Mouse (Mus musculus) CH12.LX (cell line): ENCODE measurements around the gene Rrp7a. TPM values are rescaled to one million over a fixed set of nuclear protein-coding genes. Genes with fewer than 3 reads are reported as not detected.

Experiments
- DNase-seq: peaks from one replicate; pipeline ENCODE4 v3.0.0-alpha.2; 2013; ENCODE audit errors: extremely low read depth
- H3K27ac ChIP-seq: 2 replicates; pipeline ENCODE4 v1.5.1; 2012; ENCODE audit warnings: low read depth, mild to moderate bottlenecking, control low read depth, moderate library complexity; ENCODE audit not compliant: insufficient read depth
- H3K27me3 ChIP-seq: replicated peaks from 2 replicates; pipeline ENCODE3; 2012; ENCODE audit warnings: inconsistent platforms
- H3K36me3 ChIP-seq, 2 experiments: replicated peaks in 1 of 2; 2 replicates each; pipeline versions ENCODE3 to v1.6.1; 2012; ENCODE audit warnings: inconsistent platforms in 1 of 2, low read length in 1 of 2, mild to moderate bottlenecking in 1 of 2, mixed read lengths in 1 of 2, moderate library complexity in 1 of 2; ENCODE audit not compliant: control insufficient read depth in 1 of 2, insufficient read depth in 1 of 2
- H3K4me1 ChIP-seq, 2 experiments: 2 replicates each; pipeline ENCODE4 v1.6.1; 2012; ENCODE audit warnings: inconsistent platforms in 1 of 2, moderate library complexity in 1 of 2; ENCODE audit not compliant: insufficient read depth in 2 of 2, control insufficient read depth in 1 of 2
- H3K4me2 ChIP-seq: 2 replicates; pipeline ENCODE4 v1.6.1; 2012; ENCODE audit warnings: low read depth, mild to moderate bottlenecking, control low read depth; ENCODE audit not compliant: poor library complexity, insufficient read depth, severe bottlenecking
- H3K4me3 ChIP-seq, 3 experiments: fragments of 150-350 bp in 1 of 3; sonication (generic) in 1 of 3; replicated peaks in 1 of 3; 2 replicates each; pipeline versions ENCODE3 to v1.5.1; 2011 to 2012; ENCODE audit warnings: low read depth in 2 of 3, low read length in 2 of 3, mild to moderate bottlenecking in 2 of 3, moderate library complexity in 2 of 3, control low read depth in 1 of 3, improper control_type of control experiment in 1 of 3, inconsistent platforms in 1 of 3, mixed read lengths in 1 of 3; ENCODE audit not compliant: poor library complexity in 1 of 3
- H3K79me2 ChIP-seq: replicated peaks from 2 replicates; pipeline ENCODE4 v1.6.1; 2012; ENCODE audit warnings: mild to moderate bottlenecking, moderate library complexity; ENCODE audit not compliant: control insufficient read depth, poor library complexity, insufficient read depth, severe bottlenecking; ENCODE audit errors: extremely low read depth
- H3K9ac ChIP-seq: 2 replicates; pipeline ENCODE4 v1.6.1; 2012; ENCODE audit warnings: low read depth, mild to moderate bottlenecking, control low read depth, moderate library complexity; ENCODE audit not compliant: insufficient read depth
- H3K9me3 ChIP-seq: replicated peaks from 2 replicates; pipeline ENCODE3; 2012; ENCODE audit warnings: low read length, inconsistent platforms, mixed read lengths
- CTCF ChIP-seq, 2 experiments: IDR thresholded peaks in 1 of 2; conservative IDR thresholded peaks in 1 of 2; 2 replicates each; pipeline ENCODE4 v1.5.1; 2011 to 2012; ENCODE audit warnings: low read depth in 2 of 2, low read length in 2 of 2, improper control_type of control experiment in 1 of 2, inconsistent platforms in 1 of 2, mild to moderate bottlenecking in 1 of 2, moderate library complexity in 1 of 2
- ELF1 ChIP-seq: IDR thresholded peaks from 2 replicates; pipeline ENCODE4 v1.6.1; 2014; ENCODE audit warnings: low read depth, mild to moderate bottlenecking, inconsistent platforms, low read length, improper control_type of control experiment
- JUND ChIP-seq: conservative IDR thresholded peaks from 2 replicates; pipeline ENCODE4 v1.6.1; 2011; ENCODE audit warnings: low read depth, low read length, improper control_type of control experiment
- MAX ChIP-seq: IDR thresholded peaks from 2 replicates; pipeline ENCODE4 v1.6.1; 2011; ENCODE audit warnings: low read length, improper control_type of control experiment
- MAZ ChIP-seq: IDR thresholded peaks from 2 replicates; pipeline ENCODE4 v1.6.1; 2012; ENCODE audit warnings: low read depth, mild to moderate bottlenecking, inconsistent platforms, low read length, improper control_type of control experiment, moderate library complexity
- NELFE ChIP-seq: IDR thresholded peaks from 2 replicates; pipeline ENCODE4 v1.6.1; 2011; ENCODE audit warnings: low read depth, low read length, improper control_type of control experiment
- NRF1 ChIP-seq: IDR thresholded peaks from 2 replicates; pipeline ENCODE4 v1.6.1; 2014; ENCODE audit warnings: low read depth, mild to moderate bottlenecking, inconsistent platforms, low read length, improper control_type of control experiment, moderate library complexity
- RAD21 ChIP-seq: IDR thresholded peaks from 2 replicates; pipeline ENCODE4 v1.6.1; 2011; ENCODE audit warnings: low read depth, mild to moderate bottlenecking, low read length, improper control_type of control experiment, moderate library complexity
- SIN3A ChIP-seq: IDR thresholded peaks from 2 replicates; pipeline ENCODE4 v1.6.1; 2012; ENCODE audit warnings: low read length, improper control_type of control experiment, inconsistent platforms
- SMC3 ChIP-seq: IDR thresholded peaks from 2 replicates; pipeline ENCODE4 v1.6.1; 2011; ENCODE audit warnings: low read depth, low read length, improper control_type of control experiment
- TBP ChIP-seq: conservative IDR thresholded peaks from 2 replicates; pipeline ENCODE4 v1.6.1; 2011; ENCODE audit warnings: low read depth, low read length, improper control_type of control experiment
- TCF12 ChIP-seq: IDR thresholded peaks from 2 replicates; pipeline ENCODE4 v1.6.1; 2014; ENCODE audit warnings: low read depth, mild to moderate bottlenecking, inconsistent platforms, low read length, improper control_type of control experiment
- USF1 ChIP-seq: IDR thresholded peaks from 2 replicates; pipeline ENCODE4 v1.6.1; 2014; ENCODE audit warnings: low read depth, mild to moderate bottlenecking, inconsistent platforms, low read length, improper control_type of control experiment
- ZKSCAN1 ChIP-seq: IDR thresholded peaks from 2 replicates; pipeline ENCODE4 v1.6.1; 2012; ENCODE audit warnings: low read depth, inconsistent platforms, low read length, improper control_type of control experiment, borderline replicate concordance
- ZMIZ1 ChIP-seq: IDR thresholded peaks from 2 replicates; pipeline ENCODE4 v1.6.1; 2012; ENCODE audit warnings: low read depth, mild to moderate bottlenecking, inconsistent platforms, low read length, improper control_type of control experiment
- dilution Hi-C: fragments of 300-500 bp; cut with MboI; formaldehyde crosslinking; loops from 2 replicates; pipeline ENCODE4 v1.14.3; 2020; ENCODE audit warnings: low sequenced_read_pairs; ENCODE audit not compliant: extremely low pct_unique_long_range_greater_than_20kb, extremely low pct_ligation_motif_present
- in situ Hi-C: fragments of 300-500 bp; cut with MboI; formaldehyde crosslinking; loops from 3 replicates; pipeline ENCODE4 v1.14.3; 2019; ENCODE audit warnings: low sequenced_read_pairs, low pct_ligation_motif_present, low pct_unique_long_range_greater_than_20kb, mixed read lengths
- polyA plus RNA-seq: library from polyadenylated mRNA; unstranded; fragments of >175 nt; gene quantifications from 2 replicates; pipeline ENCODE4 v1.2.1, GENCODE M21; 2012; ENCODE audit warnings: low read depth; ENCODE audit not compliant: insufficient read length
- total RNA-seq, 2 experiments: library from RNA; depleted of rRNA; stranded (reverse); fragments of 300-350 nt in 1 of 2; fragments of >200 nt in 1 of 2; gene quantifications; 2 replicates each; pipeline ENCODE4 v1.2.3; 2012 to 2014

The Rrp7a gene
- total and polyA plus RNA-seq, 3 experiments, result 126 to 262 (median 156) TPM

DNA sequence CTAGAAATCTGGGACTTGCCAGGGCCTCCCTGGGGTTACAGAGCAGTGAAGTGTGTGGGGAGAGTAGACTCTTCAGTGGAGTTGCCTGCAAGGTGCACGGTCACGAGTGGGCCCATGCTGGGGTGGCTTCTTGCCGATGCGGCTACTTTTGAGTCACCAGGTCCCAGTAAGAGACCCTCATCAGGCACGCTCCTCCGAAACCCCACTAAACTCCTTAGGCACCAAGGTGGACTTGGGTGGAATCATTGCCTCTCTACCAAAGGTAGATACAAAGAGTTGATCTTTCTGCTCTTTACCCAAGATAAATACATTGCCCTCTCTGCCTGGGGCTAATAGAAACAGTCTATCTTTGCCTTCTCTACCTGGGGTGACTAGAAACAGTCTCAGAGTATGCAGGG is 35.1 kb upstream of the Rrp7a start:
- dilution Hi-C loops, result no loop called here
- H3K4me1 ChIP-seq, result peaks cover 26 to 94% of the 10 kb centered on the region in 2 experiments
- H3K4me3 ChIP-seq, result no peak overlapping the region
- peaks cover 12% of the 10 kb centered on the region for H3K9me3 ChIP-seq
- peaks cover 49 to 89% of the 10 kb centered on the region in 2 experiments for H3K36me3 ChIP-seq
- in situ Hi-C loops, result no loop called here
- TF ChIP-seq JUND (no peak), MAX (no peak)
- no peak overlapping the region for H3K4me2 ChIP-seq
- H3K27ac ChIP-seq, result no peak overlapping the region
- H3K9ac ChIP-seq, result no peak overlapping the region
- DNase-seq, result no peak
- H3K27me3 ChIP-seq, result no peaks in the 10 kb centered on the region
- H3K79me2 ChIP-seq, result no peaks in the 10 kb centered on the region

DNA sequence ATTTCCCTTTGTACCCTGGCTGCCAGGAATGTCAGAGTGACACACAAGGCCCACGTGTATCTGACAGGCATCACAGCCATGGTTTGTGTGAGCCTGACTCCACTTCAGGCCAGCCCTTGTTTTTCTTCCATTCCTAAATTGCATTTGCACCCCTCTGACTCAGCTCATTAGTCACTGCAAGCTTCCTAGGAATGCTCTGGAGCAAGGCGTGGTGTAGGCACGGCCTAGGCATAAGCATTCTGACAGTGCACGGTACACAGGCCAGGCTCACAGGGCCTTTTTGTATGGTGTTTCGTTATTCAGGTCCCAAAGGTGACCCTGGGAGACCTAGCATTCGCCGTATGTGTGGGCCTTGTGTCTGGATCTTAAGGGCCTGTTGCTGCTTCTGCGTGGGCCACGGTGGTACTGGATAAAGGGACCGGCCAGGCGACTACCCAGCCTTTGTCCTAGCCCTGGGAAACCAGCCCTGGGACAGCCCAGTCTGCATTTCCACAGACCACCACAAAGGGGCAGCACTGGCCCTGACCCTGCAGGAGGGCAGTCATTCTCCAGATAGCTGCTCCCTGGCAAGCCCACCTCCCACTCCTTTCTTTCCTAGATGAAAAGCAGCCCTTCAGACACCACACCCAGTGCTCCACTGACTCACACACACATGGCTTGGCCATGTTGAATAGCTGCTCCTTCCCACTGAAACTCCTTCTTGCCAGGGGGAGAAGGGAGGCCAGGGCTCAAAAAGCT is 34.5 kb upstream of the Rrp7a start:
- H3K27me3 ChIP-seq, result no peaks in the 10 kb centered on the region
- H3K27ac ChIP-seq, result no peak overlapping the region
- H3K4me1 ChIP-seq, result peaks cover 26 to 91% of the 10 kb centered on the region in 2 experiments
- peaks cover 13% of the 10 kb centered on the region for H3K9me3 ChIP-seq
- no peak overlapping the region for H3K4me3 ChIP-seq
- dilution Hi-C loops (no loop called here), in situ Hi-C loops (no loop called here)
- no peaks in the 10 kb centered on the region for H3K79me2 ChIP-seq
- no peak overlapping the region for H3K9ac ChIP-seq
- peak; percentile 47 for DNase-seq
- peaks cover 46 to 85% of the 10 kb centered on the region in 2 experiments for H3K36me3 ChIP-seq
- H3K4me2 ChIP-seq, result no peak overlapping the region
- no peak for TF ChIP-seq MAZ
- no peak for TF ChIP-seq NRF1
- TF ChIP-seq CTCF (conservative IDR thresholded peaks at IDR 0.05 in 1 of 2, IDR thresholded peaks at IDR 0.05 in 1 of 2; ENCODE audit: low read depth in 2 of 2, low read length in 2 of 2), result peak; percentile 58 to 75
- no peak for TF ChIP-seq TBP
- 0 out of 2 replicates have a peak, but pooled peaks have one; percentile 22 for TF ChIP-seq NELFE
- TF ChIP-seq RAD21, result peak; percentile 62
- peak; percentile 79 for TF ChIP-seq SMC3
- TF ChIP-seq, all 38 proteins: peak for 4

DNA sequence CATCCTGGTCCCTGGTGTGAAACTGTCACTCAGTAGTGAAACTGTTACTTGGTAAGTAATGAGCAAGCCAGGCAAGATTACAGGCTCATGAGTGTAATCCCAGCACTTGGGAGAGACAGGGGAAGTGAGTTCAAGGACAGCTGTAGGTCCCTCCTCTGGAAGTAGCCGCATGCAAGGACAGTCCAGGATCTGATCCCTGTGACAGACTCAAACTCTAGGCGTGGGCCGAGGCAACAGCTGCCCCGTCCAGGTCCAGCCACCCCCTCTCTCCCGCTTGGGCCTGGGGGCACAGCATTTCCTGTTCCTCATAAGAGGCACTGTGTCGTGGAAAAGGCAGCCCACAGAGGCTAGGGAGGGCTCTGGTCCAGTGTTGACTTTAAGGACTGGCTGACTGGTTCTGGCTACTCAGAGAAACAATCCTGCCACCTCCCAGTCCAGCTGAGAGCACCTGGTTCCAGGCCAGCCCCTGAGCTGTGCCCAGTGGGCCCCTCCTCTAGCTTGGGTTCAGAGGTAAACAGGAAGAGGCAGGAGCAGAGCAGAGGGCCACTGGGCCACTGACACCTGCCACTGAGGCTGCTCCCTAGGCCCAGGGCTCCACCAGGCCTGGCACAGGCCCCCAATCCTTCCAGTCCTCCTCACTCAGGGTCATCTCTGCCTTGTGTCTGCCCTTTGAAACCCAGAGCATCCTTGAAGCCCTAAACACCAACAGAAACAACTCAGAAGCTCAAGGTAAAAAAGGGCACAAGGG is 33.2 kb upstream of the Rrp7a start:
- H3K27ac ChIP-seq, result peak overlapping the region; percentile 73
- in situ Hi-C loops (no loop called here), dilution Hi-C loops (no loop called here)
- TF ChIP-seq ELF1 (peak; percentile 67), USF1 (no peak), TCF12 (peak; percentile 32; the same call in 1 of the 2 replicates), SIN3A (peak; percentile 40; the same call in 1 of the 2 replicates), ZMIZ1 (no peak), ZKSCAN1 (no peak)
- DNase-seq, result no peak
- 0 out of 2 replicates have a peak overlapping the region, but pooled peaks have one; percentile 20 for H3K9ac ChIP-seq
- H3K36me3 ChIP-seq, result peaks cover 38 to 72% of the 10 kb centered on the region in 2 experiments
- H3K4me2 ChIP-seq, result 0 out of 2 replicates have a peak overlapping the region, but pooled peaks have one; percentile 9
- peaks cover 26 to 88% of the 10 kb centered on the region in 2 experiments for H3K4me1 ChIP-seq
- no peaks in the 10 kb centered on the region for H3K27me3 ChIP-seq
- H3K79me2 ChIP-seq, result no peaks in the 10 kb centered on the region
- peaks cover 13% of the 10 kb centered on the region for H3K9me3 ChIP-seq
- peak overlapping the region in 1 of 3 experiments; percentile 19 for H3K4me3 ChIP-seq
